Mouse (Mus musculus): Measurements from ENCODE around the gene Ncs1.

DNA sequence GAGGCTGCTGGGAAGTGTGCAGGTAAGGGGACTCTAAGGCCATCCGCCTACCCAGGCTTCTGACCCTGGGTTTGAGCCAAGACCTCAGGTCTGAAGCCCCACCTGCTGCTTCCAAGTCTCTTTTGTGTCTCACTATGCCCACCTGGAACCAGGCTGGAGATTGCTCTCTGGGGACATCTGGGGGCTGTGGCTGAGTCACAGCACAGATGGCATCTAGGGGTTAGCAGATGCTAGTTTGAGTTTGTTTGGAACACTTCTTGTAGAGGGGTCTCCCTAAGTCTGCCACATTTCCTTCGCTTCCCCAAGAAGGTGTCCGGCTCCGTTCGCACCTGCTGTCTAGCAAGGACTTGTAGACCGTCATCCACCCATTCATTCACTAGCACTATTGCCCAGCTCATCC is 23.6 kb downstream of the Ncs1 start:
- TF ChIP-seq POLR2A (IDR thresholded peaks at IDR 0.05; ENCODE audit: low read depth, low read length) (no peak), CTCF (conservative IDR thresholded peaks at IDR 0.05; ENCODE audit: insufficient read depth, insufficient read length, low read depth, low read length) (no peak)
